Mouse (Mus musculus): ENCODE measurements around the gene Tmem45b.

DNA sequence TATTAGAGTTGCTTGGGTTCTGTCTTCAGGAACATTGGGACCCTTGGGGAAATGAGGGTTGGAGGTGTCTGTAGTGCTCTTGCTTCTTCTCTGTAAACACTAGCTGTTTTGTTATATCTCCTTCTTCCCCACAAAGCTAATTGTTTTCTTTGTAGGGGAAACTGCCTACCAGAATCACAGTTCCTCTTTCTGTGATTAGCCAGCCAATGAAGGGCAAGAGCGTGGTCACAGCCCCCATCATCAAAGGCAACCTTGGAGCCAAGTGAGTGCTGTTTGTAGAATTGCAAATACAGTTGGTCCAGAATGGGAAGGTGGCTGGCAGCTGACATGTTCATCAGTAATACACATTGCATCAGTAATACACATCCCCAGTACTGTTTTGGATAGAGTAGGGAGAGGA, 45.4 kb downstream of the Tmem45b start:
- TF ChIP-seq ZC3H11A (IDR thresholded peaks at IDR 0.05; ENCODE audit: borderline replicate concordance, low read depth, low read length) (no peak), ZNF384 (IDR thresholded peaks at IDR 0.05; ENCODE audit: low read depth, low read length) (no peak), CHD2 (IDR thresholded peaks at IDR 0.05; ENCODE audit: low read depth, low read length) (no peak), HCFC1 (IDR thresholded peaks at IDR 0.05; ENCODE audit: borderline replicate concordance, insufficient read depth, low read length) (no peak)
